Mouse (Mus musculus): ENCODE results near the gene Dnah2. TPM values are rescaled to one million over a fixed set of nuclear protein-coding genes. Genes with fewer than 3 reads are reported as not detected.

Gene Dnah2
- total and polyA plus RNA-seq, 3 experiments, result 0.04 to 0.07 TPM; not detected in 1

- Histone ChIP-seq H3K9me3 (replicated peaks; ENCODE audit: insufficient read depth, low read length) (no peaks in the 10 kb centered on the region), H3K27me3 (ENCODE audit: control insufficient read depth in 1 of 2, insufficient read depth in 2 of 2, low read length in 2 of 2) (no peaks in the 10 kb centered on the region), H3K79me2 (ENCODE audit: control insufficient read depth, insufficient read depth, low read length, poor library complexity) (no peaks in the 10 kb centered on the region), H3K27ac (ENCODE audit: control insufficient read depth, low read depth, low read length) (no peak overlapping the region), H3K36me3 (ENCODE audit: control insufficient read depth in 1 of 2, insufficient read depth in 2 of 2, low read length in 2 of 2) (peaks cover 0 to 4% of the 10 kb centered on the region in 2 experiments; a peak in 2 of 4 replicates), H3K9ac (ENCODE audit: control insufficient read depth, low read depth, low read length, poor library complexity, severe bottlenecking) (no peak overlapping the region), H3K4me1 (ENCODE audit: control insufficient read depth in 1 of 2, insufficient read depth in 2 of 2, low read length in 2 of 2) (no peaks in the 10 kb centered on the region), H3K4me3 (ENCODE audit: control insufficient read depth in 1 of 2, insufficient read depth in 1 of 2, low read depth in 2 of 2, low read length in 2 of 2) (no peak overlapping the region)
- TF ChIP-seq USF1 (IDR thresholded peaks at IDR 0.05; ENCODE audit: low read depth, low read length) (no peak), MXI1 (IDR thresholded peaks at IDR 0.05; ENCODE audit: low read depth, low read length) (no peak), POLR2AphosphoS2 (IDR thresholded peaks at IDR 0.05; ENCODE audit: low read length) (no peak), UBTF (IDR thresholded peaks at IDR 0.05; ENCODE audit: borderline replicate concordance, insufficient read depth, low read depth, low read length) (no peak), RAD21 (IDR thresholded peaks at IDR 0.05; ENCODE audit: low read depth, low read length) (no peak), BHLHE40 (IDR thresholded peaks at IDR 0.05; ENCODE audit: borderline replicate concordance, low read depth, low read length) (no peak), GATA1 (IDR thresholded peaks at IDR 0.05; ENCODE audit: low read depth, low read length) (no peak), E2F4 (IDR thresholded peaks at IDR 0.05; ENCODE audit: borderline replicate concordance, low read depth, low read length) (no peak), CTCF (IDR thresholded peaks at IDR 0.05 in 2 of 3, conservative IDR thresholded peaks at IDR 0.05 in 1 of 3; ENCODE audit: control insufficient read depth in 1 of 3, insufficient read depth in 1 of 3, low read depth in 2 of 3, low read length in 3 of 3, poor library complexity in 1 of 3, severe bottlenecking in 1 of 3) (no peak), KAT2A (conservative IDR thresholded peaks at IDR 0.05; ENCODE audit: low read depth, low read length) (no peak), MEF2A (IDR thresholded peaks at IDR 0.05; ENCODE audit: extremely low read depth, insufficient replicate concordance, low read depth, low read length, poor library complexity, severe bottlenecking) (no peak), MYC (IDR thresholded peaks at IDR 0.05; ENCODE audit: low read depth, low read length) (no peak)
- no peak for DNase-seq (ENCODE audit: low read depth, low spot score)
Observed at GRCm38 (mm10) chr11:69560896-69561854, 12.3 kb upstream of the Dnah2 start.

GRCm38 (mm10) chr11:69559851-69560765 lies 11.2 kb upstream of the Dnah2 start, which contains the start of gene Efnb3:
Gene Efnb3 (minus strand): TSS chr11:69560205.
- Histone ChIP-seq H3K9me3 (replicated peaks; ENCODE audit: insufficient read depth, low read length) (no peaks in the 10 kb centered on the region), H3K79me2 (ENCODE audit: control insufficient read depth, insufficient read depth, low read length, poor library complexity) (no peaks in the 10 kb centered on the region), H3K4me1 (ENCODE audit: control insufficient read depth in 1 of 2, insufficient read depth in 2 of 2, low read length in 2 of 2) (no peaks in the 10 kb centered on the region), H3K9ac (ENCODE audit: control insufficient read depth, low read depth, low read length, poor library complexity, severe bottlenecking) (no peak within 1 kb of the TSS), H3K27ac (ENCODE audit: control insufficient read depth, low read depth, low read length) (no peak within 1 kb of the TSS), H3K4me3 (ENCODE audit: control insufficient read depth in 1 of 2, insufficient read depth in 1 of 2, low read depth in 2 of 2, low read length in 2 of 2) (no peak within 1 kb of the TSS), H3K27me3 (ENCODE audit: control insufficient read depth in 1 of 2, insufficient read depth in 2 of 2, low read length in 2 of 2) (no peaks in the 10 kb centered on the region), H3K36me3 (ENCODE audit: control insufficient read depth in 1 of 2, insufficient read depth in 2 of 2, low read length in 2 of 2) (peaks cover 0 to 4% of the 10 kb centered on the region in 2 experiments; a peak in 2 of 4 replicates)
- DNase-seq (ENCODE audit: low read depth, low spot score), result no peak
- TF ChIP-seq ELF1 (IDR thresholded peaks at IDR 0.05; ENCODE audit: low read depth, low read length) (no peak), ZC3H11A (IDR thresholded peaks at IDR 0.05; ENCODE audit: low read depth, low read length) (no peak), USF1 (IDR thresholded peaks at IDR 0.05; ENCODE audit: low read depth, low read length) (no peak), SIN3A (IDR thresholded peaks at IDR 0.05; ENCODE audit: low read length) (no peak), MXI1 (IDR thresholded peaks at IDR 0.05; ENCODE audit: low read depth, low read length) (no peak), CHD2 (IDR thresholded peaks at IDR 0.05; ENCODE audit: low read length) (no peak)

Measured in MEL (cell line).